Mouse (Mus musculus): Measurements from ENCODE around the gene Spata7. TPM values are rescaled to one million over a fixed set of nuclear protein-coding genes. Genes with fewer than 3 reads are reported as not detected.

Spata7 gene
- polyA plus RNA-seq (2014; fragmentation: Nextera tagmentation; extraction: Ambion mirVana): 11.8 and 14.6 TPM in 2 replicates

DNA sequence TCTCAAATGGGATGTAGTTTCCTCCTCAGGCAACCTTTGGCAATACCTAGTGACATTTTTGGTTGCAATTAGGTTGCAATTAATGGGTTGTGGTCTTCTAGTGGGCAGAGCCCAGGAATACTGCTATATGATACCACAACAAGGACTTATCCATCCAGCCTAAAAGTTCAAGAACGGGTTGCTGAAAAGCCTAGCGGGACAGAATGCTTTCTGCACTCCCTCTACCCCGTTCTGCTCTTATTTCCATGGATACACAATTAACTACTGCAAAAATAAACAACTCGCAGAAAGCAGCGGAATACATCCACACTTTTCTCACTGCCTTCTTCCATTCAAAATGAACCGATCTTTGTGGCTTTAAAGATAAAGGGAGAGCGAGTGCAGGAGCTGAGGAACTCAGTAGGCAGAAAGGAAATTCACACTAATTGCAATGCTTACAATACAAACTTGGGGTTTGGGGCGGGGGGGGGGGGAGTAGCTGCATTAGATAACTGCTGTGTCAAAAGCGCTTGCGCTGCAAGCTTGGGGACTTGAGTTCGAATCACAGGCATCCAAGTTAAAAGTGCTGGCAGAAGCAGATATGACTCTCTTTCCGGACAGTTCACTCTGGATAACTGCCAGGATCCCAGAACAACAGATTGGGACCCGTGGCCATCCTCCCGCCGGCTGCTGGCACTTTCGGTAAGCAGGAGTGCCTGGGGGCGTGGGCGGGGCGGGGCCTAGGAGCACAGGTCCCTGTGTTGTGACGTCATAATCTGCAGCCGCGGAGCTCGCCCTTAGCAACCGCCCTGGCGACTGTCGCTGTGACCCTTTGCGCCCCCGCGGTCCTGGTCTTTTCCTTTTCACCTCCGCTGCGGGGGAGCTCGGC, at the start of gene Spata7:
Spata7 (plus strand) TSS at position 766 of the 868 bp plus-strand sequence.
- Histone ChIP-seq H3K9me3 (replicated peaks; ENCODE audit: control insufficient read depth, low read length) (no peaks in the 10 kb centered on the region), H3K27ac (ENCODE audit: low read depth, low read length) (peak within 1 kb of the TSS; percentile 46; the same call in 1 of the 2 replicates), H3K27me3 (ENCODE audit: control insufficient read depth, insufficient read depth, low read length) (no peaks in the 10 kb centered on the region), H3K9ac (ENCODE audit: low read depth, low read length) (peak within 1 kb of the TSS; percentile 81), H3K4me1 (ENCODE audit: control insufficient read depth, insufficient read depth, low read length) (0 out of 2 replicates have a peak, but pooled peaks cover 4% of the 10 kb centered on the region), H3K36me3 (ENCODE audit: control insufficient read depth, insufficient read depth, low read length) (no peaks in the 10 kb centered on the region), H3K4me3 (ENCODE audit: low read depth, low read length) (peak within 1 kb of the TSS; percentile 89), H3K4me2 (peak within 1 kb of the TSS; percentile 85)
- 3% methylated on average over 32 of the region's 32 CpGs for WGBS (ENCODE audit: insufficient replicate concordance)
- peak; percentile 94 for ATAC-seq (replicated peaks; ENCODE audit: insufficient number of reproducible peaks, low FRiP score, low TSS enrichment)

GRCm38 (mm10) chr12:98585302-98585701, 42.7 kb upstream of the Spata7 start:
- Histone ChIP-seq H3K27me3 (ENCODE audit: control insufficient read depth, insufficient read depth, low read length) (no peaks in the 10 kb centered on the region), H3K36me3 (ENCODE audit: control insufficient read depth, insufficient read depth, low read length) (no peaks in the 10 kb centered on the region), H3K4me2 (no peak overlapping the region), H3K4me1 (ENCODE audit: control insufficient read depth, insufficient read depth, low read length) (no peaks in the 10 kb centered on the region), H3K4me3 (ENCODE audit: low read depth, low read length) (no peak overlapping the region), H3K27ac (ENCODE audit: low read depth, low read length) (no peak overlapping the region), H3K9me3 (replicated peaks; ENCODE audit: control insufficient read depth, low read length) (no peaks in the 10 kb centered on the region), H3K9ac (ENCODE audit: low read depth, low read length) (no peak overlapping the region)
- 36% methylated on average over 3 of the region's 3 CpGs for WGBS (ENCODE audit: insufficient replicate concordance)
- no peak for ATAC-seq (replicated peaks; ENCODE audit: insufficient number of reproducible peaks, low FRiP score, low TSS enrichment)

DNA sequence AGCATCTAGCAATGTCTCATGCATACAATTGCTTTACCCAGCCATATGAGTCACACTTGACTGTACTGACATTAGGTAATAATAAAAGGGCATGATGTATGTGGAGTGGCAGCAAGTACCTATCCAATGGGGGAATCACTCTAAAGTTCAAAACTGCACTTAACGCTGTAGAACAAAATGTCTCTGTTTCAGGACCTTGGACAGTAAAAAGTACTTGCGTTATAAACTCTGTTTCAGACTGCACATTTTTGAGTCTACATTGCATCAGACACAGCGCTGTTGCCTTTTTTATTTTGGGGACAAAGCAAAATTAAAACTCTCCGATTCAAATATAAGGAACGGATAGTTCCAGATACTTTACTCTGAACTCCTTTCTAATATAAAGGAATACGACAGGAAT, 39.4 kb upstream of the Spata7 start:
- Histone ChIP-seq H3K4me2 (no peak overlapping the region), H3K36me3 (ENCODE audit: control insufficient read depth, insufficient read depth, low read length) (no peaks in the 10 kb centered on the region), H3K4me1 (ENCODE audit: control insufficient read depth, insufficient read depth, low read length) (no peaks in the 10 kb centered on the region), H3K27ac (ENCODE audit: low read depth, low read length) (no peak overlapping the region), H3K27me3 (ENCODE audit: control insufficient read depth, insufficient read depth, low read length) (no peaks in the 10 kb centered on the region), H3K9ac (ENCODE audit: low read depth, low read length) (no peak overlapping the region), H3K9me3 (replicated peaks; ENCODE audit: control insufficient read depth, low read length) (no peaks in the 10 kb centered on the region), H3K4me3 (ENCODE audit: low read depth, low read length) (no peak overlapping the region)
- no peak for ATAC-seq (replicated peaks; ENCODE audit: insufficient number of reproducible peaks, low FRiP score, low TSS enrichment)
- 56% methylated on average over 6 of the region's 6 CpGs for whole genome bisulfite sequencing (ENCODE audit: insufficient replicate concordance)

GRCm38 (mm10) chr12:98591016-98591415, 36.9 kb upstream of the Spata7 start:
- H3K9ac ChIP-seq (ENCODE audit: low read depth, low read length): no peak overlapping the region
- WGBS (ENCODE audit: insufficient replicate concordance): 69% methylated on average over 2 of the region's 2 CpGs
- no peak for ATAC-seq (replicated peaks; ENCODE audit: insufficient number of reproducible peaks, low FRiP score, low TSS enrichment)
- H3K27me3 ChIP-seq (ENCODE audit: control insufficient read depth, insufficient read depth, low read length): no peaks in the 10 kb centered on the region
- no peak overlapping the region for H3K4me2 ChIP-seq
- no peak overlapping the region for H3K4me3 ChIP-seq (ENCODE audit: low read depth, low read length)
- no peaks in the 10 kb centered on the region for H3K4me1 ChIP-seq (ENCODE audit: control insufficient read depth, insufficient read depth, low read length)
- no peaks in the 10 kb centered on the region for H3K36me3 ChIP-seq (ENCODE audit: control insufficient read depth, insufficient read depth, low read length)
- H3K27ac ChIP-seq (ENCODE audit: low read depth, low read length): no peak overlapping the region
- H3K9me3 ChIP-seq (replicated peaks; ENCODE audit: control insufficient read depth, low read length): no peaks in the 10 kb centered on the region

GRCm38 (mm10) chr12:98600861-98601260, 27.1 kb upstream of the Spata7 start:
- WGBS (ENCODE audit: insufficient replicate concordance): 87% methylated on average over 5 of the region's 5 CpGs
- Histone ChIP-seq H3K27ac (ENCODE audit: low read depth, low read length) (no peak overlapping the region), H3K4me2 (no peak overlapping the region), H3K4me3 (ENCODE audit: low read depth, low read length) (no peak overlapping the region), H3K4me1 (ENCODE audit: control insufficient read depth, insufficient read depth, low read length) (0 out of 2 replicates have a peak, but pooled peaks cover 3% of the 10 kb centered on the region), H3K27me3 (ENCODE audit: control insufficient read depth, insufficient read depth, low read length) (no peaks in the 10 kb centered on the region), H3K9me3 (replicated peaks; ENCODE audit: control insufficient read depth, low read length) (0 out of 2 replicates have a peak, but pooled peaks cover 2% of the 10 kb centered on the region), H3K9ac (ENCODE audit: low read depth, low read length) (no peak overlapping the region), H3K36me3 (ENCODE audit: control insufficient read depth, insufficient read depth, low read length) (no peaks in the 10 kb centered on the region)
- no peak for ATAC-seq (replicated peaks; ENCODE audit: insufficient number of reproducible peaks, low FRiP score, low TSS enrichment)

GRCm38 (mm10) chr12:98602114-98602513, 25.8 kb upstream of the Spata7 start:
- no peak overlapping the region for H3K9ac ChIP-seq (ENCODE audit: low read depth, low read length)
- H3K4me1 ChIP-seq (ENCODE audit: control insufficient read depth, insufficient read depth, low read length): 0 out of 2 replicates have a peak, but pooled peaks cover 3% of the 10 kb centered on the region
- H3K4me2 ChIP-seq: no peak overlapping the region
- 17% methylated on average over 6 of the region's 6 CpGs for WGBS (ENCODE audit: insufficient replicate concordance)
- H3K9me3 ChIP-seq (replicated peaks; ENCODE audit: control insufficient read depth, low read length): 0 out of 2 replicates have a peak, but pooled peaks cover 2% of the 10 kb centered on the region
- no peak overlapping the region for H3K4me3 ChIP-seq (ENCODE audit: low read depth, low read length)
- H3K27me3 ChIP-seq (ENCODE audit: control insufficient read depth, insufficient read depth, low read length): no peaks in the 10 kb centered on the region
- H3K36me3 ChIP-seq (ENCODE audit: control insufficient read depth, insufficient read depth, low read length): no peaks in the 10 kb centered on the region
- no peak for ATAC-seq (replicated peaks; ENCODE audit: insufficient number of reproducible peaks, low FRiP score, low TSS enrichment)
- H3K27ac ChIP-seq (ENCODE audit: low read depth, low read length): no peak overlapping the region

GRCm38 (mm10) chr12:98605264-98605663, 22.7 kb upstream of the Spata7 start:
- Histone ChIP-seq H3K4me2 (no peak overlapping the region), H3K4me1 (ENCODE audit: control insufficient read depth, insufficient read depth, low read length) (0 out of 2 replicates have a peak, but pooled peaks cover 3% of the 10 kb centered on the region), H3K36me3 (ENCODE audit: control insufficient read depth, insufficient read depth, low read length) (no peaks in the 10 kb centered on the region), H3K9me3 (replicated peaks; ENCODE audit: control insufficient read depth, low read length) (no peaks in the 10 kb centered on the region), H3K9ac (ENCODE audit: low read depth, low read length) (no peak overlapping the region), H3K27me3 (ENCODE audit: control insufficient read depth, insufficient read depth, low read length) (no peaks in the 10 kb centered on the region), H3K4me3 (ENCODE audit: low read depth, low read length) (no peak overlapping the region), H3K27ac (ENCODE audit: low read depth, low read length) (no peak overlapping the region)
- ATAC-seq (replicated peaks; ENCODE audit: insufficient number of reproducible peaks, low FRiP score, low TSS enrichment): no peak
- WGBS (ENCODE audit: insufficient replicate concordance): 72% methylated on average over 1 of the region's 1 CpGs

DNA sequence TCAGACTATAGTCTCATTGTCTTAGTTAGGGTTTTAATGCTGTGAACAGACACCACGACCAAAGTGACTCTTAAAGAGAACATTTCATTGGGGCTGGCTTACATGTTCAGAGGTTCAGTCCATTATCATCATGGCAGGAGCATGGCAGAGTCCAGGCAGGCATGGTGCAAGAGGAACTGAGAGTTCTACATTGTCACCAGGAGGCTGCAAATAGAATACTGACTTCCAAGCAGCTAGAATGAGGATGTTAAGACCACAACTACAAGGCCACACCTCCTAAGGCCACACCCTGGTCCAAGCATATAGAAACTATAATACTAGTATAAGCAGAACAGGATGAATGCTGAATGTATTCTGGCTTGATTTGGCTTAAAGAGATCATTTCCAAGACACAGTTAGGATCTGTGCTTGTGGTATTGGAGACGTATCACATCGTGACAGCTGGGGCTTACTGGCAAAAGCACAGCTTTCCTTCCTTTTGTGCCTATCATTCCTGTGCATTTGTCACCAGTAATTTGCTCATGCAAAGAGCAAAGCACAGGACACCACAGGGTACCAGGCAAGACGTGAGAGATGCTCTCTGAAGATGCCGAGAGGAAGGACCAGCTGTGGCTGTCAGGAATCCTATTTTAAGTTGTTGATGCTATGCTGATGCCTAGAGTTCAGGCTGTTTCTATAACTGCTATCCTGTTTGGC, 21.2 kb upstream of the Spata7 start:
- Histone ChIP-seq H3K9ac (ENCODE audit: low read depth, low read length) (no peak overlapping the region), H3K36me3 (ENCODE audit: control insufficient read depth, insufficient read depth, low read length) (no peaks in the 10 kb centered on the region), H3K9me3 (replicated peaks; ENCODE audit: control insufficient read depth, low read length) (no peaks in the 10 kb centered on the region), H3K4me2 (no peak overlapping the region), H3K27ac (ENCODE audit: low read depth, low read length) (no peak overlapping the region), H3K4me3 (ENCODE audit: low read depth, low read length) (no peak overlapping the region), H3K4me1 (ENCODE audit: control insufficient read depth, insufficient read depth, low read length) (0 out of 2 replicates have a peak, but pooled peaks cover under 1% of the 10 kb centered on the region), H3K27me3 (ENCODE audit: control insufficient read depth, insufficient read depth, low read length) (no peaks in the 10 kb centered on the region)
- no peak for ATAC-seq (replicated peaks; ENCODE audit: insufficient number of reproducible peaks, low FRiP score, low TSS enrichment)
- 71% methylated on average over 5 of the region's 5 CpGs for WGBS (ENCODE audit: insufficient replicate concordance)
